Mouse (Mus musculus): ENCODE results near the gene Slc24a3. TPM values are rescaled to one million over a fixed set of nuclear protein-coding genes. Genes with fewer than 3 reads are reported as not detected.

Gene Slc24a3
- polyA plus RNA-seq, 1 experiment from 2014 or later, result 3.5 TPM

- H3K36me3 ChIP-seq, result no peaks in the 10 kb centered on the region
- no peaks in the 10 kb centered on the region for H3K9me3 ChIP-seq (replicated peaks)
- 83% methylated on average over 1 of the region's 1 CpGs for WGBS
- H3K27ac ChIP-seq, result no peak overlapping the region
- H3K9ac ChIP-seq, result no peak overlapping the region
- no peaks in the 10 kb centered on the region for H3K27me3 ChIP-seq
- H3K4me3 ChIP-seq, result no peak overlapping the region
- ATAC-seq (ENCODE audit: low FRiP score), result no peak
- no peak overlapping the region for H3K4me2 ChIP-seq (replicated peaks)
- H3K4me1 ChIP-seq, result 0 out of 2 replicates have a peak, but pooled peaks cover 2% of the 10 kb centered on the region
Observed at GRCm38 (mm10) chr2:145296906-145297305, 129.4 kb downstream of the Slc24a3 start.

- no peak for ATAC-seq (ENCODE audit: low FRiP score)
- no peak overlapping the region for H3K9ac ChIP-seq
- H3K4me2 ChIP-seq (replicated peaks), result no peak overlapping the region
- 83% methylated on average over 5 of the region's 5 CpGs for WGBS
- H3K4me3 ChIP-seq, result no peak overlapping the region
- no peaks in the 10 kb centered on the region for H3K27me3 ChIP-seq
- H3K36me3 ChIP-seq, result no peaks in the 10 kb centered on the region
- H3K9me3 ChIP-seq (replicated peaks), result no peaks in the 10 kb centered on the region
- 0 out of 2 replicates have a peak, but pooled peaks cover 2% of the 10 kb centered on the region for H3K4me1 ChIP-seq
- H3K27ac ChIP-seq, result no peak overlapping the region
Observed at GRCm38 (mm10) chr2:145299914-145300699, 132.6 kb downstream of the Slc24a3 start.

DNA sequence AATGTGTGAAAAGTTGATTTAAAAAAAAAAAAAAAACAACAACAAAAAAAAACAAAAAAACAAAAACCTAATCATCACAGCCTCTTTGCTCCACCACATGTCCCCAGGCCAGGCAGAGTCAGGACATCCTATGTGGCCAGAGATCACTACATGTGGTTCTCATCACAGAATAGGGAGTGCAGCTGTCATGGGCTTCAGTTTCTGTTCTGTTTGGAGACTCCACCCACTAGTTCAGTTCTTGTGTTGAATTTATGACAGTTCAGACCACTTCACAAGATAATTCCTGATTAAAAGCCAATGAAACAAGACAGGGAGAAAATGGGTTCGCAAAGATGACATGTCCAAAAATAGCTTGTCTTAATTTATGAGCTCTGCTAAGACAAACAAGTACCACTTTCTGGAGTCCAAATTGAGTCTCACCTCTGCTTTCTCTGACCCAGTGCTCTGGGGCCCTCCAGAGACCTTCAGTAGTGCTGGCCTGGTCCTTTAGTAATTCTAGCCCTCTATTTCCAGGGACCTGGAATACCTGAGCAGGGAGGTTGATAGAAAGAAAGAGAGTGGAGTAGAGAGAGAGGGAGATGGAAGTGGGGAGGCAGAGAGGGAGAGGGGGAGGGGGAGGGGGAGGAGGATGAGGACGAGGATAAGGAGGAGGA lies 139.8 kb downstream of the Slc24a3 start:
- Histone ChIP-seq H3K9me3 (replicated peaks) (no peaks in the 10 kb centered on the region), H3K4me3 (no peak overlapping the region), H3K36me3 (no peaks in the 10 kb centered on the region), H3K27me3 (no peaks in the 10 kb centered on the region), H3K4me1 (no peaks in the 10 kb centered on the region), H3K27ac (no peak overlapping the region), H3K4me2 (replicated peaks) (no peak overlapping the region), H3K9ac (no peak overlapping the region)
- WGBS, result 73% methylated on average over 2 of the region's 2 CpGs
- no peak for ATAC-seq (ENCODE audit: low FRiP score)

DNA sequence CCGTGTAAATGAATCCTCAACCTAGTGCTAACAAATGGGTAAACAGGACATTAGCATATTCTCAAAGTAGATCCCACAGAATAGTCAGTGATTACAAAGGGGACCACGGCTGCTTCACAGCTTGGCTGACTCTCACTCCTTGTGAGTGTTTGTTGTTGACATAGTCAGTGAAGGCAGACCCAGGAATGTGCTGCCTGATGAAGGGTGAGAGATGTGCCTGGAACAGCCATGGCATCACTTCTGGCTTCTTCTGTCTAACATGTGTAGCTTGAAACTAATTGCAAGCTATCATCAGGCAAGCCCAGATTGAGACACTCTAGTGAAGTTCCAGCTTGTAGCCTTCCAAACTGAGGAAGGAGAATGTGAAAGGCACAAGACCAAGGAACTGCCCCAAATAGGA lies 151.4 kb downstream of the Slc24a3 start:
- Histone ChIP-seq H3K9me3 (replicated peaks) (no peaks in the 10 kb centered on the region), H3K4me1 (no peaks in the 10 kb centered on the region), H3K4me2 (replicated peaks) (no peak overlapping the region), H3K27me3 (no peaks in the 10 kb centered on the region), H3K27ac (no peak overlapping the region), H3K9ac (no peak overlapping the region), H3K36me3 (no peaks in the 10 kb centered on the region), H3K4me3 (no peak overlapping the region)
- 54% methylated on average over 2 of the region's 2 CpGs for WGBS
- no peak for ATAC-seq (ENCODE audit: low FRiP score)

- H3K27me3 ChIP-seq, result no peaks in the 10 kb centered on the region
- no peak overlapping the region for H3K27ac ChIP-seq
- 96% methylated on average over 3 of the region's 3 CpGs for WGBS
- no peak overlapping the region for H3K4me2 ChIP-seq (replicated peaks)
- no peak overlapping the region for H3K9ac ChIP-seq
- no peaks in the 10 kb centered on the region for H3K36me3 ChIP-seq
- ATAC-seq (ENCODE audit: low FRiP score), result no peak
- H3K9me3 ChIP-seq (replicated peaks), result no peaks in the 10 kb centered on the region
- no peak overlapping the region for H3K4me3 ChIP-seq
- H3K4me1 ChIP-seq, result no peaks in the 10 kb centered on the region
Observed at GRCm38 (mm10) chr2:145321287-145321686, 153.7 kb downstream of the Slc24a3 start.

DNA sequence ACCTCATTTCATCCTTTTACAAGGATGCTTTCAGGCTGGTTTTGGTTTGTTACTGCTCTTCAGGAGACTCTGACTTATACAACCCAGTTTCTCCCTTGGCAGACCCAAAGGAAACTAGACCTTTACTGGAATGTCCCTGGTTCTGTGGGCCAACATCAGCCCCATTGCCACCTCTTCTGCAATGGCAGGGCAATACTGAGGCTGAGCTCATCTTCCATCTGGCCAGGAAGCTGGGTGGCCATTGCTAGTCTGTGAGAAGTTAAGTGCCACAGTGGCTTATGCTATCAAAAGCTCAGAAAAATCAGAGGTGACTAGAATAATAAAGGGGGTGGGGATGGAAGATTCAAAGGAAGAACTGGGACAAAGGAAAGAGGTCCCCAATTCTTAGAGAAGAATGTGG lies 154.2 kb downstream of the Slc24a3 start:
- H3K4me2 ChIP-seq (replicated peaks), result no peak overlapping the region
- no peaks in the 10 kb centered on the region for H3K36me3 ChIP-seq
- H3K27ac ChIP-seq, result no peak overlapping the region
- no peaks in the 10 kb centered on the region for H3K27me3 ChIP-seq
- no peak overlapping the region for H3K4me3 ChIP-seq
- no peak overlapping the region for H3K9ac ChIP-seq
- H3K4me1 ChIP-seq, result no peaks in the 10 kb centered on the region
- H3K9me3 ChIP-seq (replicated peaks), result no peaks in the 10 kb centered on the region
- ATAC-seq (ENCODE audit: low FRiP score), result no peak

GRCm38 (mm10) chr2:145324477-145324876 lies 156.9 kb downstream of the Slc24a3 start:
- Histone ChIP-seq H3K9me3 (replicated peaks) (no peaks in the 10 kb centered on the region), H3K4me2 (replicated peaks) (no peak overlapping the region), H3K9ac (no peak overlapping the region), H3K36me3 (no peaks in the 10 kb centered on the region), H3K27me3 (no peaks in the 10 kb centered on the region), H3K4me3 (no peak overlapping the region), H3K4me1 (no peaks in the 10 kb centered on the region), H3K27ac (no peak overlapping the region)
- ATAC-seq (ENCODE audit: low FRiP score), result no peak
- 67% methylated on average over 3 of the region's 3 CpGs for WGBS

- H3K4me1 ChIP-seq, result no peaks in the 10 kb centered on the region
- H3K27me3 ChIP-seq, result no peaks in the 10 kb centered on the region
- no peak overlapping the region for H3K27ac ChIP-seq
- no peak overlapping the region for H3K4me2 ChIP-seq (replicated peaks)
- no peak for ATAC-seq (ENCODE audit: low FRiP score)
- WGBS, result 72% methylated on average over 4 of the region's 4 CpGs
- no peak overlapping the region for H3K4me3 ChIP-seq
- H3K9ac ChIP-seq, result no peak overlapping the region
- H3K36me3 ChIP-seq, result no peaks in the 10 kb centered on the region
- H3K9me3 ChIP-seq (replicated peaks), result no peaks in the 10 kb centered on the region
Observed at GRCm38 (mm10) chr2:145325852-145326251, 158.3 kb downstream of the Slc24a3 start.

GRCm38 (mm10) chr2:145326544-145326943 lies 159.0 kb downstream of the Slc24a3 start:
- H3K27ac ChIP-seq, result no peak overlapping the region
- no peaks in the 10 kb centered on the region for H3K36me3 ChIP-seq
- H3K9me3 ChIP-seq (replicated peaks), result no peaks in the 10 kb centered on the region
- no peaks in the 10 kb centered on the region for H3K27me3 ChIP-seq
- no peak overlapping the region for H3K4me2 ChIP-seq (replicated peaks)
- no peaks in the 10 kb centered on the region for H3K4me1 ChIP-seq
- no peak for ATAC-seq (ENCODE audit: low FRiP score)
- H3K9ac ChIP-seq, result no peak overlapping the region
- 91% methylated on average over 2 of the region's 2 CpGs for WGBS
- no peak overlapping the region for H3K4me3 ChIP-seq

DNA sequence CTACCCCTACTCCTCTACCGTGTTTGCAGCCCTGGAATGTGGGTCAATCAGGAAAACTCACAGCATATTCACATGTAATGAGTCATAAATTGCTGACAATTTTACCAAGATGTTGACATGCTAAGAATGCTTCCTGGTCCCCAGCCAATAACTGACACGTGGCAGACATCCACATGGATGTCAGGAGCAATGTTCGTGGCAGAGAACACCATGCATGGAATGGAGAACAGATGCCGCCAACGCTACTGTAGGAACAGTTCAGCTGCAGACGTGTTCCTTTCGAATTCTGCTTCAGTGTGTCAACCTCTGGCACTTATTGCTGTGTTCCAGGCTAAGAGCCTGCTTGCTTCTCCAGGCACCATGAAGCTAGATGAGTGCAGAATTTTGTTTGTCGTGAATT lies 162.2 kb downstream of the Slc24a3 start:
- ATAC-seq (ENCODE audit: low FRiP score), result no peak
- H3K4me2 ChIP-seq (replicated peaks), result no peak overlapping the region
- H3K9me3 ChIP-seq (replicated peaks), result no peaks in the 10 kb centered on the region
- H3K36me3 ChIP-seq, result no peaks in the 10 kb centered on the region
- WGBS, result 83% methylated on average over 8 of the region's 8 CpGs
- H3K27ac ChIP-seq, result no peak overlapping the region
- no peaks in the 10 kb centered on the region for H3K27me3 ChIP-seq
- no peak overlapping the region for H3K4me3 ChIP-seq
- no peak overlapping the region for H3K9ac ChIP-seq
- H3K4me1 ChIP-seq, result no peaks in the 10 kb centered on the region

DNA sequence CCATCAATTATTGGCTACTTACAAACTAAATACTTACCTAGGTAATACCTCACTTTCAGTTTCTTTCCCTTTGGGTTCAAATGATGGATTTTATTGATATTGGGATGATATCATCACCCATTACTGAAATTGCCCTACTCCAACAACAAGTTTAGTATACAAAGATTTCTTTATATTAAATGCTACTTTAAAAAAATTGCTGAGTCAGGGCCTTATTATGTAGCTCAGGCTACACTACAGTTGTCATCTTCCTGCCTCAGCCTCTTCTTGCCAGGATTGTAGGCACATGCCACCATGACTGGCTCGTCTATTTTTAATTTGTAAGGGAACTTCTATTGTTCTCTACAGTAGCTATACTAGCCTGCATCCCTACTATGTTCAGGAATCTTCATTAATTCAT lies 164.0 kb downstream of the Slc24a3 start:
- H3K27me3 ChIP-seq, result no peaks in the 10 kb centered on the region
- no peak overlapping the region for H3K9ac ChIP-seq
- ATAC-seq (ENCODE audit: low FRiP score), result no peak
- WGBS, result 82% methylated on average over 1 of the region's 1 CpGs
- no peak overlapping the region for H3K4me2 ChIP-seq (replicated peaks)
- H3K9me3 ChIP-seq (replicated peaks), result no peaks in the 10 kb centered on the region
- no peak overlapping the region for H3K4me3 ChIP-seq
- no peaks in the 10 kb centered on the region for H3K4me1 ChIP-seq
- H3K27ac ChIP-seq, result no peak overlapping the region
- H3K36me3 ChIP-seq, result no peaks in the 10 kb centered on the region

- Histone ChIP-seq H3K27me3 (no peaks in the 10 kb centered on the region), H3K4me3 (no peak overlapping the region), H3K27ac (no peak overlapping the region), H3K36me3 (no peaks in the 10 kb centered on the region), H3K9me3 (replicated peaks) (no peaks in the 10 kb centered on the region), H3K4me2 (replicated peaks) (no peak overlapping the region), H3K9ac (no peak overlapping the region), H3K4me1 (no peaks in the 10 kb centered on the region)
- no peak for ATAC-seq (ENCODE audit: low FRiP score)
Observed at GRCm38 (mm10) chr2:145333466-145333865, 165.9 kb downstream of the Slc24a3 start.

DNA sequence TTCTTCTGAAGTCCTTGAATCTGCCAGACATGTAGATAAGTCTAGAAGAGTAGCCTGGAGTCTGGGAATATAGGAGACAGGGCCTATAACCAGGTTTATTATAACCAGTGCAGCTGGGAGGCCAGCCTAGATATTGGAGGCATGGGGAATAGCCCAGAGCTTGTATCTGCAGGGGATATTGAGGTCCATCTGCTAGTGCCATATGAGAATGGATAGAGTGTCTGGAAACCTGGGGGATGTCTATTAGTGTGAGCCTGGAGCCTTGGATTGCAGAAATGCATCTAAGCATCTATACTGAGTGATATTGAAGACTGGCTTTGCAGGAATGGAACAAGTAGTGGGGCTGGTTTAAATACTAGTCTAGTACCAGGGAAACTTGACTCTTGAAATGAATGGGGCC lies 168.9 kb downstream of the Slc24a3 start:
- H3K4me3 ChIP-seq, result no peak overlapping the region
- H3K27ac ChIP-seq, result no peak overlapping the region
- no peaks in the 10 kb centered on the region for H3K27me3 ChIP-seq
- H3K9ac ChIP-seq, result no peak overlapping the region
- H3K4me2 ChIP-seq (replicated peaks), result no peak overlapping the region
- ATAC-seq (ENCODE audit: low FRiP score), result no peak
- no peaks in the 10 kb centered on the region for H3K36me3 ChIP-seq
- H3K9me3 ChIP-seq (replicated peaks), result no peaks in the 10 kb centered on the region
- no peaks in the 10 kb centered on the region for H3K4me1 ChIP-seq

Measured in hindbrain, embryonic 12.5 days (tissue).